Mouse (Mus musculus): Measurements from ENCODE around the gene Ddi2.
A peak's percentile ranks its signal among the peaks of the same experiment; 100 is the strongest.

Ddi2 gene

DNA sequence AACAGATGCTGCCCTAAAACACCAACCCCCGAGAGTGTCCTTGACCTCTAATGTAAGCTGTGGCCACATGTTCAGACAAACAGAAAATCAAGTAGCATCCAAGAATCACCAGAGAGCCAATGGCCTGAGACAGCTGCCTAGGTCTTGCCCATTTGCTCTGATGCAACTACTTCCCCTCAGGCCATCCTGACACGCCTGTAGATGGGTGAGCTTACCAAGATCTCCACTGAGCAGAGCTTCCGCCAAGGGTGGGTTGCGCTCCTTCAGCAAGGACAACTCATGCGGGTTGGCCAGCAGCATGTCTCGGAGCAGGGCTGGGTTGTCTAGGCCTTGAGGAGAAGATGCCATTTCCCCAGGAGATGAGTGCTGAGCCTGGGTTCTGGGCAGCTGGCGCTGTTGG, 15.2 kb downstream of the Ddi2 start:
- peaks cover 7% of the 10 kb centered on the region; the same call in 1 of the 2 replicates for H3K4me1 ChIP-seq (replicated peaks; ENCODE audit: low read depth, low read length)
- TF ChIP-seq NANOG (IDR thresholded peaks at IDR 0.05; ENCODE audit: borderline replicate concordance, low read length) (no peak), CTCF (conservative IDR thresholded peaks at IDR 0.05; ENCODE audit: low read length) (no peak), POU5F1 (IDR thresholded peaks at IDR 0.05; ENCODE audit: borderline replicate concordance, low read length) (no peak)
- peaks cover 96% of the 10 kb centered on the region for H3K36me3 ChIP-seq (ENCODE audit: insufficient read depth, low read length)
- no peaks in the 10 kb centered on the region for H3K27me3 ChIP-seq (ENCODE audit: insufficient read depth, low read length)
- no peak overlapping the region for H3K4me3 ChIP-seq (replicated peaks; ENCODE audit: low read length)
- H3K9me3 ChIP-seq (ENCODE audit: low read length): no peaks in the 10 kb centered on the region

DNA sequence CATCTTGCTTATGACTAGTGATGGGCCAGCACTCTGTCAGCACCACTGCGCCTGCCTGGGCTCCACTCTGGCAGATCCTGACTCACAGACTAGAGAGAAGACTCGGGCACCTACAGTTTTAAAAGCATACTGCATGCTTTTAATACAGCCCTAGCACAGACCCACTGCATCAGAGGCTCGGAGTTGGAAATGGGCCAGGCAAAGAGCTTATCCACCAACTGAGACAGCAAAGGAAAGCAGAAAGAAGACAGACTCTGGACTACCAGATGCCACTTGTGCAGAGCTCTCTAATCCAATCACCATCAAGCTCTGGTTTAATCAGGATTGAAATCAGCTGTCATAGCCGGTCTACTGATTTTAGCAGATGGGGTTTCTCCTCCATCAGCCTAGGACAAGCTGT, 17.9 kb downstream of the Ddi2 start:
- Histone ChIP-seq H3K27me3 (ENCODE audit: insufficient read depth, low read length) (no peaks in the 10 kb centered on the region), H3K4me3 (replicated peaks; ENCODE audit: low read length) (no peak overlapping the region), H3K4me1 (replicated peaks; ENCODE audit: low read depth, low read length) (no peaks in the 10 kb centered on the region; the same call in 1 of the 2 replicates), H3K36me3 (ENCODE audit: insufficient read depth, low read length) (peaks cover 94% of the 10 kb centered on the region), H3K9me3 (ENCODE audit: low read length) (no peaks in the 10 kb centered on the region)
- no peak for TF ChIP-seq CTCF (conservative IDR thresholded peaks at IDR 0.05; ENCODE audit: low read length)
- TF ChIP-seq NANOG (IDR thresholded peaks at IDR 0.05; ENCODE audit: borderline replicate concordance, low read length): no peak
- no peak for TF ChIP-seq POU5F1 (IDR thresholded peaks at IDR 0.05; ENCODE audit: borderline replicate concordance, low read length)

DNA sequence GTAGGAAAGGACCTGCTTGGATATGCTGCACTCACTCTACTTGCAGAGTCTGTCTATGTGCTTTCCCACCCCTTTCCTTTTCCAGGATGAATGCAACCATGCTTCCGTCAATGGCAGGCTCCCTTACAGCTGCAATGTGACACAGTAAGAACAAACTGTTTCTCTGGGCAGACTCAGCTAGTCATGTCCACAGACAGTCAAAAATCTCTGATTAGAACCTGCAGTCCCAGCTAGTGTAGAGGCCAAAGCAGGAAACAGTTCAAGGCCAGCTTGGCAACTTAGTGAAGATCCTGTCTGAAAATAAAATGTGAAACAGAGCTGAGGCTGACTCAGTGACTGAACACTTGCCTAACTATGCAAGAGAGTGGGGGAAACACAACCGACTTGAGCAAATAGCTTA, 18.6 kb downstream of the Ddi2 start:
- H3K4me3 ChIP-seq (replicated peaks; ENCODE audit: low read length): no peak overlapping the region
- H3K27me3 ChIP-seq (ENCODE audit: insufficient read depth, low read length): no peaks in the 10 kb centered on the region
- no peaks in the 10 kb centered on the region for H3K9me3 ChIP-seq (ENCODE audit: low read length)
- peaks cover 95% of the 10 kb centered on the region for H3K36me3 ChIP-seq (ENCODE audit: insufficient read depth, low read length)
- TF ChIP-seq POU5F1 (IDR thresholded peaks at IDR 0.05; ENCODE audit: borderline replicate concordance, low read length): no peak
- TF ChIP-seq NANOG (IDR thresholded peaks at IDR 0.05; ENCODE audit: borderline replicate concordance, low read length): no peak
- TF ChIP-seq CTCF (conservative IDR thresholded peaks at IDR 0.05; ENCODE audit: low read length): no peak
- H3K4me1 ChIP-seq (replicated peaks; ENCODE audit: low read depth, low read length): no peaks in the 10 kb centered on the region; the same call in 1 of the 2 replicates

DNA sequence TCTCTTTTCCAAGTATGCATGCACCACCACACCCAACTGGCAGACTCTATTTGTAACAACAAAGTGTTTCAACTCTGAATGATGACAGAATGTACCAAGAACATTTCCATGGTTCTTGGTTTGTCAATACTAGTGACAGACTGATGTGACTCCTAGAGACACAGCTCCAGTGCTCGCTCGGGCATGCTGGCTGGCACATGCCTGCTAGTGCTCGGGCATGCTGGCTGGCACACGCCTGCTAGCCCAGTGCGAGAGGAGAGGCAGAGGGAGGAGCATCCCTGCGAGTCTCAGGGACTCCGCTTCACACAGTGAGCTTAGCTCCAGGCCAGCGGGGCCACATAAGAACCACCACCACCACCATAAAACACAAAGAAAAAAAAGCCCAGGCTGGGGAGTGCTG, 28.5 kb downstream of the Ddi2 start:
- Histone ChIP-seq H3K36me3 (ENCODE audit: insufficient read depth, low read length) (peaks cover 92% of the 10 kb centered on the region), H3K27me3 (ENCODE audit: insufficient read depth, low read length) (no peaks in the 10 kb centered on the region), H3K9me3 (ENCODE audit: low read length) (no peaks in the 10 kb centered on the region), H3K4me1 (replicated peaks; ENCODE audit: low read depth, low read length) (peaks cover 25% of the 10 kb centered on the region), H3K4me3 (replicated peaks; ENCODE audit: low read length) (no peak overlapping the region)
- TF ChIP-seq CTCF (conservative IDR thresholded peaks at IDR 0.05; ENCODE audit: low read length) (no peak), POU5F1 (IDR thresholded peaks at IDR 0.05; ENCODE audit: borderline replicate concordance, low read length) (no peak), NANOG (IDR thresholded peaks at IDR 0.05; ENCODE audit: borderline replicate concordance, low read length) (no peak)

DNA sequence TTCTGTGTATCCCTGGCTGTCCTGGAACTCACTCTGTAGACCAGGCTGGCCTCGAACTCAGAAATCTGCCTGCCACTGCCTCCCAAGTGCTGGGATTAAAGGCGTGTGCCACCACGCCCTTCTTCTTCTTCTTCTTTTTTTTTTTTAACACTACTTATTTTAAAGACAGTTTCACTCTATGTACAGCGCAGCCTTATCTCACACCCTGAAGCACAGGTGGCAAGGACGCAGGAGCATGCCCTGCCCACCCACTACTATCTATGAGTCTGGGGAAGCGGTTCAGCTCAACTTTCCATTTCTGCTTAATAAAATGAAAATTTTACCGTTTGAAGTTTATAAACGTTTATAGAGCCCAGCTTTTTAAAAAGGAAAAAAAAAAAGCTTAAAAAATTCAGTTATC, 34.7 kb downstream of the Ddi2 start:
- Histone ChIP-seq H3K4me1 (replicated peaks; ENCODE audit: low read depth, low read length) (peaks cover 26% of the 10 kb centered on the region), H3K36me3 (ENCODE audit: insufficient read depth, low read length) (peaks cover 93% of the 10 kb centered on the region), H3K4me3 (replicated peaks; ENCODE audit: low read length) (no peak overlapping the region), H3K27me3 (ENCODE audit: insufficient read depth, low read length) (no peaks in the 10 kb centered on the region), H3K9me3 (ENCODE audit: low read length) (no peaks in the 10 kb centered on the region)
- TF ChIP-seq POU5F1 (IDR thresholded peaks at IDR 0.05; ENCODE audit: borderline replicate concordance, low read length): no peak
- TF ChIP-seq NANOG (IDR thresholded peaks at IDR 0.05; ENCODE audit: borderline replicate concordance, low read length): no peak
- TF ChIP-seq CTCF (conservative IDR thresholded peaks at IDR 0.05; ENCODE audit: low read length): no peak

DNA sequence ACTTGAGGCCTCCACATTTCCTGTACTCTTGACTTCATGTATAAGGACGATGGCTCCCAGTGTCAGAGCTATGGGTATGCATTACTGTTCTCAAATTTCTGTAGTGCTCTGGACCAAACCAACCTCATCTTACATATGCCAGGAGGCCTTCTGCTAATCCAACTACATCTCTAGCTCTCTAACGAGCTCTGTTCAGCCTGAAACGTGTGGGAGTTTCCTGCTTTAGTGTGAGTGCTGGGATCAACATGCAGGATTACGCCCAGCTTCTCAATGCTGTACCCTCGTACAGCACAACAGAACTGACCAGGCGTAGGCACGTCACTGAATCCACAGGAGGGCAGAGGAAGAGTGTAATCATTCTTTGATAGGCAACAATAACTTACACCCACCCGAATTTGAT, 36.7 kb downstream of the Ddi2 start:
- peaks cover 89% of the 10 kb centered on the region for H3K36me3 ChIP-seq (ENCODE audit: insufficient read depth, low read length)
- TF ChIP-seq POU5F1 (IDR thresholded peaks at IDR 0.05; ENCODE audit: borderline replicate concordance, low read length): no peak
- no peak for TF ChIP-seq NANOG (IDR thresholded peaks at IDR 0.05; ENCODE audit: borderline replicate concordance, low read length)
- no peak for TF ChIP-seq CTCF (conservative IDR thresholded peaks at IDR 0.05; ENCODE audit: low read length)
- H3K4me3 ChIP-seq (replicated peaks; ENCODE audit: low read length): no peak overlapping the region

DNA sequence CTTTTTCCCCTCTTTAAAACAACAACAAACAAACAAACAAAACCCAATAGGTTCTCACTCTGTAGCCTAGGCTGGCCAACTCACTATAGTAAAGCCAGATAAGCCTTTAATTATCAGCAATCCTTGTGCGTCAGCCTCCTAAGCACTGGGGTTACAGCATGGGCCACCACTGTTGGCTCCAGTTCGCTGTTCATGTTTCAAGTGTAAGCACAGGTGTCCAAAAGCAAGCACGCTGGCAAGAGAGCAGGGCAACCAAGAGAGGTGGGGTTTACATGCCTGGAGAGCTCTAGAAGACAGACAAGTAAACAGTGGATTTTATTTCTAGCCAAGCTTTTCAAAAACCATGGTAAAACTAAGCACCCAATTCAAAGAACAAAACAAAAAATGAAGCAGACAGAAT, 37.1 kb downstream of the Ddi2 start:
- H3K4me3 ChIP-seq (replicated peaks; ENCODE audit: low read length): no peak overlapping the region
- H3K4me1 ChIP-seq (replicated peaks; ENCODE audit: low read depth, low read length): peaks cover 50% of the 10 kb centered on the region
- H3K9me3 ChIP-seq (ENCODE audit: low read length): no peaks in the 10 kb centered on the region
- H3K36me3 ChIP-seq (ENCODE audit: insufficient read depth, low read length): peaks cover 85% of the 10 kb centered on the region
- H3K27me3 ChIP-seq (ENCODE audit: insufficient read depth, low read length): no peaks in the 10 kb centered on the region
- TF ChIP-seq NANOG (IDR thresholded peaks at IDR 0.05; ENCODE audit: borderline replicate concordance, low read length) (no peak), CTCF (conservative IDR thresholded peaks at IDR 0.05; ENCODE audit: low read length) (no peak), POU5F1 (IDR thresholded peaks at IDR 0.05; ENCODE audit: borderline replicate concordance, low read length) (no peak)

More for the DNA sequence above, 36.7 kb downstream of the Ddi2 start:
- no peaks in the 10 kb centered on the region for H3K27me3 ChIP-seq (ENCODE audit: insufficient read depth, low read length)
- H3K4me1 ChIP-seq (replicated peaks; ENCODE audit: low read depth, low read length): peaks cover 46% of the 10 kb centered on the region
- H3K9me3 ChIP-seq (ENCODE audit: low read length): no peaks in the 10 kb centered on the region

DNA sequence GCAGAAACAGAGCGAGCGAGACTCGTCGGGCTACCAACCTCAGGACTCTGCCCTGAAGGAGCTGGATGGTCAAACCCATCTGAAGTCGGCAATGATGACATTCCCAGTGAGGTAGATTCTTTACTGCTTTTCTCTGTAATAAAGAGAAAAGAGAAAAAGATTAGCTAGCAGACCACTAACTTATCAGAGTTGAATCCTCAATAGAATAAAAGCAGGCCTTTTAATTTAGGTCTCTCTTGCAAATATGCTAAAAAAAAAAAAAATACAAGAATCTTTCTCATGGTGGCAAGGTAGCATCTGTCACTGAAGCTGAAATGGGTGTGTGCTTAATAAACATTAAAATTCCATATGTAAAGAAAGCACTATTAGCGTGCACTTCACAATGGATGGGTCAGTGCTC, 37.7 kb downstream of the Ddi2 start, which contains the start of gene Rsc1a1:
Rsc1a1 (minus strand) TSS at position 101 of the 400 bp plus-strand sequence.
- H3K4me3 ChIP-seq (replicated peaks; ENCODE audit: low read length): no peak within 1 kb of the TSS
- no peak for TF ChIP-seq CTCF (conservative IDR thresholded peaks at IDR 0.05; ENCODE audit: low read length)
- TF ChIP-seq POU5F1 (IDR thresholded peaks at IDR 0.05; ENCODE audit: borderline replicate concordance, low read length): no peak
- no peak for TF ChIP-seq NANOG (IDR thresholded peaks at IDR 0.05; ENCODE audit: borderline replicate concordance, low read length)

DNA sequence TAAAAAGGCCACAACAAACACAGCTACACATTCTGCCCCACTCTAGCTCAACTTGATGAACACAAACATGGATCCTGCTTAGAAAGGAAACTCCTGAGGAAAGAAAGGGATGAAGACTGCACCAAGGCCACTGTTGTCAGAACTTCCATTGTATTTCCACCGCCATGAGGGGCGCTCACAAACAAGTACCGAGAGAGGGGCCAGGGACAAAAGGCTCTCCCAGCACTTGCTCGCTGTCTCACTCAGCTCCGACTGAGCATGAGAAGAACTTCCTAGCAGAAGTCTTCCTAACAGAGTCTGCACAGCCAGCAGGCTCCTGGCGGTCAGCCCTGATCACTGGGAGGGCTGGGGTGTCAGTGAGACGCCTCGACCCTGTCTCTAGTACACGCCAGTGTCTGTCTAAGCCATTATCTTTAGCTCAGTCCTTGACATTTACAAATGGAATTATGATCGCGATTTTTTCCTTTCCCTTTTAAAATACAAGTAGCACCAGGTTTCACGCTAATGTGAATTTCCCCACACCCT, 40.5 kb downstream of the Ddi2 start:
- H3K4me3 ChIP-seq (replicated peaks; ENCODE audit: low read length): 0 out of 2 replicates have a peak overlapping the region, but pooled peaks have one; percentile 27
- TF ChIP-seq POU5F1 (IDR thresholded peaks at IDR 0.05; ENCODE audit: borderline replicate concordance, low read length) (no peak), CTCF (conservative IDR thresholded peaks at IDR 0.05; ENCODE audit: low read length) (no peak), NANOG (IDR thresholded peaks at IDR 0.05; ENCODE audit: borderline replicate concordance, low read length) (no peak)
- H3K36me3 ChIP-seq (ENCODE audit: insufficient read depth, low read length): peaks cover 64% of the 10 kb centered on the region
- H3K27me3 ChIP-seq (ENCODE audit: insufficient read depth, low read length): no peaks in the 10 kb centered on the region
- peaks cover 80% of the 10 kb centered on the region for H3K4me1 ChIP-seq (replicated peaks; ENCODE audit: low read depth, low read length)
- H3K9me3 ChIP-seq (ENCODE audit: low read length): no peaks in the 10 kb centered on the region

More for the DNA sequence above, 37.7 kb downstream of the Ddi2 start, which contains the start of gene Rsc1a1:
- Histone ChIP-seq H3K27me3 (ENCODE audit: insufficient read depth, low read length) (no peaks in the 10 kb centered on the region), H3K4me1 (replicated peaks; ENCODE audit: low read depth, low read length) (peaks cover 56% of the 10 kb centered on the region), H3K36me3 (ENCODE audit: insufficient read depth, low read length) (peaks cover 84% of the 10 kb centered on the region), H3K9me3 (ENCODE audit: low read length) (no peaks in the 10 kb centered on the region)

Measured in E14TG2a.4 (cell line).